Mouse (Mus musculus): ENCODE measurements around the gene Zfp60.

The Zfp60 gene

GRCm38 (mm10) chr7:27731281-27731883 lies at the start of gene Zfp60:
Gene Zfp60 (plus strand): TSS chr7:27731389.
- POLR2A ChIA-PET, result interaction anchor here in 3 of 4 experiments (0.5 to 2.3 kb wide), 55 partner anchors 9 to 536 kb away, joined by 3 to 20 read pairs (median 4); partner anchors contain the start of genes Zfp607b (in 3 of the 3), Map3k10 (in 2 of the 3), Akt2 (in 1 of the 3) and BC024978 (in 1 of the 3)
- CTCF ChIA-PET, result interaction anchor here (0.6 to 1.9 kb wide), 18 partner anchors 9 to 575 kb away, joined by 3 to 5 read pairs (median 3); partner anchors contain the start of genes Ttc9b (in 2 of the 4), Shkbp1 (in 1 of the 4) and Zfp607b (in 1 of the 4)

- CTCF ChIA-PET, result no interaction called here
- POLR2A ChIA-PET, result interaction anchor here in 1 of 4 experiments (1.5 kb wide), 1 partner anchor 249 kb away, joined by 3 read pairs; no protein-coding TSS in a partner anchor
Observed at GRCm38 (mm10) chr7:27683218-27683617, 48.0 kb upstream of the Zfp60 start.

- ChIA-PET POLR2A (interaction anchor here in 2 of 4 experiments (0.7 to 1.3 kb wide), 4 partner anchors 9 to 276 kb away, joined by 3 to 6 read pairs (median 4); partner anchors contain the start of gene Ttc9b (in 1 of the 2)), CTCF (interaction anchor here in 3 of 4 experiments (0.6 to 1.5 kb wide), 8 partner anchors 30 to 397 kb away, joined by 3 to 9 read pairs (median 3); partner anchors contain the start of gene Ttc9b (in 1 of the 3))
Observed at GRCm38 (mm10) chr7:27685220-27685619, 46.0 kb upstream of the Zfp60 start.

GRCm38 (mm10) chr7:27685681-27686080 lies 45.5 kb upstream of the Zfp60 start:
- CTCF ChIA-PET, result interaction anchor here in 3 of 4 experiments (0.6 to 1.5 kb wide), 8 partner anchors 31 to 397 kb away, joined by 3 to 9 read pairs (median 3); partner anchors contain the start of gene Ttc9b (in 1 of the 3)
- POLR2A ChIA-PET, result interaction anchor here in 2 of 4 experiments (0.7 to 1.3 kb wide), 4 partner anchors 10 to 277 kb away, joined by 3 to 6 read pairs (median 4); partner anchors contain the start of gene Ttc9b (in 1 of the 2)

GRCm38 (mm10) chr7:27687043-27687442 lies 44.1 kb upstream of the Zfp60 start:
- CTCF ChIA-PET, result no interaction called here
- POLR2A ChIA-PET, result no interaction called here

- POLR2A ChIA-PET, result interaction anchor here in 2 of 4 experiments (0.8 to 2.1 kb wide), 7 partner anchors 13 to 290 kb away, joined by 3 to 9 read pairs (median 4); partner anchors contain the start of genes Akt2 (in 1 of the 2) and Map3k10 (in 1 of the 2)
- CTCF ChIA-PET, result interaction anchor here in 2 of 4 experiments (0.6 to 2.3 kb wide), 2 partner anchors 34 to 270 kb away, joined by 12 to 13 read pairs; partner anchors contain the start of gene Ttc9b (in 1 of the 2)
Observed at GRCm38 (mm10) chr7:27687836-27688235, 43.4 kb upstream of the Zfp60 start.

GRCm38 (mm10) chr7:27688246-27688788 lies 42.9 kb upstream of the Zfp60 start:
- CTCF ChIA-PET, result interaction anchor here in 3 of 4 experiments (0.6 to 2.3 kb wide), 13 partner anchors 25 to 480 kb away, joined by 3 to 13 read pairs (median 4); partner anchors contain the start of genes Ttc9b (in 1 of the 3) and Zfp60 (in 1 of the 3)
- POLR2A ChIA-PET, result interaction anchor here in 3 of 4 experiments (0.8 to 2.3 kb wide), 28 partner anchors 10 to 663 kb away, joined by 3 to 20 read pairs (median 4); partner anchors contain the start of genes Map3k10 (in 3 of the 3), Zfp60 (in 3 of the 3), Sertad1 (in 2 of the 3) and Akt2 (in 1 of the 3)

GRCm38 (mm10) chr7:27688815-27689612 lies 42.2 kb upstream of the Zfp60 start, which contains the start of gene Zfp607b:
Gene Zfp607b (plus strand): TSS chr7:27689340.
- CTCF ChIA-PET, result interaction anchor here (0.5 to 2.3 kb wide), 36 partner anchors 21 to 903 kb away, joined by 3 to 13 read pairs (median 3); partner anchors contain the start of genes Ttc9b (in 1 of the 4), Zfp60 (in 1 of the 4) and Zfp626 (in 1 of the 4)

GRCm38 (mm10) chr7:27691076-27691475 lies 40.1 kb upstream of the Zfp60 start:
- ChIA-PET POLR2A (interaction anchor here in 2 of 4 experiments (0.6 to 2.0 kb wide), 6 partner anchors 20 to 323 kb away, joined by 3 to 7 read pairs (median 4); partner anchors contain the start of genes Sertad1 (in 1 of the 2) and Zfp850 (in 1 of the 2)), CTCF (interaction anchor here in 3 of 4 experiments (0.5 to 1.3 kb wide), 9 partner anchors 10 to 409 kb away, joined by 3 to 11 read pairs (median 4); no protein-coding TSS in a partner anchor)

More at GRCm38 (mm10) chr7:27688815-27689612, 42.2 kb upstream of the Zfp60 start, which contains the start of gene Zfp607b:
- POLR2A ChIA-PET, result interaction anchor here in 3 of 4 experiments (0.5 to 2.3 kb wide), 64 partner anchors 8 to 1122 kb away, joined by 3 to 20 read pairs (median 3); partner anchors contain the start of genes Map3k10 (in 3 of the 3), Zfp60 (in 3 of the 3), Akt2 (in 2 of the 3) and Sertad1 (in 2 of the 3)

- ChIA-PET POLR2A (interaction anchor here in 3 of 4 experiments (0.6 to 1.0 kb wide), 5 partner anchors 8 to 301 kb away, joined by 3 to 7 read pairs (median 3); partner anchors contain the start of gene Zfp607b (in 1 of the 3)), CTCF (no interaction called here)
Observed at GRCm38 (mm10) chr7:27696711-27697110, 34.5 kb upstream of the Zfp60 start.

- ChIA-PET POLR2A (interaction anchor here in 2 of 4 experiments (0.5 to 1.1 kb wide), 3 partner anchors 10 to 21 kb away, joined by 3 to 6 read pairs (median 4); partner anchors contain the start of gene Zfp60 (in 1 of the 2)), CTCF (interaction anchor here in 2 of 4 experiments (0.6 to 0.8 kb wide), 4 partner anchors 21 to 980 kb away, joined by 3 to 4 read pairs (median 4); partner anchors contain the start of genes Zfp36 (in 1 of the 2) and Zfp607b (in 1 of the 2))
Observed at GRCm38 (mm10) chr7:27710402-27710801, 20.8 kb upstream of the Zfp60 start.

- ChIA-PET CTCF (interaction anchor here in 2 of 4 experiments (1.1 to 1.4 kb wide), 2 partner anchors 10 to 32 kb away, joined by 4 to 5 read pairs; partner anchors contain the start of gene Zfp60 (in 1 of the 2)), POLR2A (interaction anchor here in 1 of 4 experiments (0.8 kb wide), 1 partner anchor 10 kb away, joined by 3 read pairs; no protein-coding TSS in a partner anchor)
Observed at GRCm38 (mm10) chr7:27721951-27722350, 9.2 kb upstream of the Zfp60 start.

- CTCF ChIA-PET, result interaction anchor here in 1 of 4 experiments (0.7 kb wide), 2 partner anchors 18 to 91 kb away, joined by 3 read pairs; no protein-coding TSS in a partner anchor
- POLR2A ChIA-PET, result no interaction called here
Observed at GRCm38 (mm10) chr7:27725566-27726538, 5.3 kb upstream of the Zfp60 start.

GRCm38 (mm10) chr7:27727471-27727870 lies 3.7 kb upstream of the Zfp60 start:
- CTCF ChIA-PET, result interaction anchor here in 1 of 4 experiments (0.5 kb wide), 1 partner anchor 373 kb away, joined by 3 read pairs; no protein-coding TSS in a partner anchor
- POLR2A ChIA-PET, result interaction anchor here in 1 of 4 experiments (0.6 kb wide), 1 partner anchor 217 kb away, joined by 3 read pairs; no protein-coding TSS in a partner anchor

- CTCF ChIA-PET, result interaction anchor here (0.6 to 1.9 kb wide), 16 partner anchors 9 to 576 kb away, joined by 3 to 5 read pairs (median 3); partner anchors contain the start of genes Ttc9b (in 2 of the 4), Shkbp1 (in 1 of the 4) and Zfp607b (in 1 of the 4)
- POLR2A ChIA-PET, result interaction anchor here in 3 of 4 experiments (0.5 to 2.3 kb wide), 49 partner anchors 8 to 447 kb away, joined by 3 to 20 read pairs (median 4); partner anchors contain the start of genes Zfp607b (in 3 of the 3), Map3k10 (in 2 of the 3), Akt2 (in 1 of the 3) and Sertad1 (in 1 of the 3)
Observed at GRCm38 (mm10) chr7:27731946-27732345, 757 bp downstream of the Zfp60 start.
